Mouse (Mus musculus) limb, embryonic 14.5 days (tissue): Measurements from ENCODE around the gene Fgfr2. TPM values are rescaled to one million over a fixed set of nuclear protein-coding genes. Genes with fewer than 3 reads are reported as not detected.

Experiments
- ATAC-seq: fragments of 200-750 bp; cut with Nextera tagmentation; 2 replicates; pipeline ENCODE4 v1.8.0; 2017; ENCODE audit warnings: low read depth, moderate number of reproducible peaks, moderate TSS enrichment; ENCODE audit not compliant: low FRiP score
- DNase-seq: peaks from one replicate; pipeline ENCODE4 v3.0.0-alpha.2; 2015; ENCODE audit warnings: low spot score
- H3K27ac ChIP-seq: fragments of 300-500 bp; sonication (generic); replicated peaks from 2 replicates; pipeline ENCODE4 v1.5.1; 2014; ENCODE audit warnings: low read depth, mild to moderate bottlenecking, low read length, moderate library complexity, mixed read lengths
- H3K27me3 ChIP-seq: fragments of 300-500 bp; sonication (generic); 2 replicates; pipeline ENCODE4 v1.6.1; 2014; ENCODE audit warnings: low read length, mixed read lengths; ENCODE audit not compliant: control insufficient read depth, insufficient read depth
- H3K36me3 ChIP-seq: fragments of 300-500 bp; sonication (generic); 2 replicates; pipeline ENCODE4 v1.6.1; 2014; ENCODE audit warnings: mild to moderate bottlenecking, low read length, moderate library complexity, mixed read lengths; ENCODE audit not compliant: control insufficient read depth, insufficient read depth
- H3K4me1 ChIP-seq: fragments of 300-500 bp; sonication (generic); 2 replicates; pipeline ENCODE4 v1.6.1; 2014; ENCODE audit warnings: antibody characterized with exemption, low read length, mixed read lengths; ENCODE audit not compliant: control insufficient read depth, insufficient read depth
- H3K4me2 ChIP-seq: fragments of 300-500 bp; sonication (generic); replicated peaks from 2 replicates; pipeline ENCODE4 v1.6.1; 2014; ENCODE audit warnings: low read depth, mild to moderate bottlenecking, low read length, moderate library complexity; ENCODE audit not compliant: severe bottlenecking
- H3K4me3 ChIP-seq: fragments of 300-500 bp; sonication (generic); replicated peaks from 2 replicates; pipeline ENCODE4 v1.5.1; 2014; ENCODE audit warnings: low read length
- H3K9ac ChIP-seq: fragments of 300-500 bp; sonication (generic); 2 replicates; pipeline ENCODE4 v1.6.1; 2014; ENCODE audit warnings: mild to moderate bottlenecking, low read depth, low read length, moderate library complexity; ENCODE audit not compliant: severe bottlenecking
- H3K9me3 ChIP-seq: fragments of 300-500 bp; sonication (generic); 2 replicates; pipeline ENCODE4 v1.6.1; 2016; ENCODE audit warnings: low read length; ENCODE audit not compliant: control insufficient read depth
- POLR2A ChIP-seq: fragments of 200-500 bp; IDR thresholded peaks from 2 replicates; pipeline ENCODE4 v1.8.0; 2012; ENCODE audit warnings: inconsistent platforms, mild to moderate bottlenecking, moderate library complexity, borderline replicate concordance; ENCODE audit not compliant: insufficient read depth, insufficient read length; ENCODE audit errors: extremely low read depth
- WGBS: fragments of 180-500 bp; shearing (Covaris S2); extraction: QIAGEN DNeasy Blood & Tissue Kit; methylation state at CpG from one replicate; pipeline ENCODE4 v1.1.7; 2014; 5-methylcytosine and 5-hydroxymethylcytosine counted together
- polyA plus RNA-seq, 2 experiments: library from polyadenylated mRNA; depleted of rRNA in 1 of 2; stranded (reverse) in 1 of 2; unstranded in 1 of 2; fragments of >200 nt; fragmentation: Nextera tagmentation in 1 of 2; extraction: Ambion mirVana in 1 of 2; gene quantifications; 2 replicates each; pipeline versions ENCODE4 v1.2.1 to v1.2.3; 2012 to 2014

Gene Fgfr2
- polyA plus RNA-seq, 2 experiments = 131 to 133 TPM

DNA sequence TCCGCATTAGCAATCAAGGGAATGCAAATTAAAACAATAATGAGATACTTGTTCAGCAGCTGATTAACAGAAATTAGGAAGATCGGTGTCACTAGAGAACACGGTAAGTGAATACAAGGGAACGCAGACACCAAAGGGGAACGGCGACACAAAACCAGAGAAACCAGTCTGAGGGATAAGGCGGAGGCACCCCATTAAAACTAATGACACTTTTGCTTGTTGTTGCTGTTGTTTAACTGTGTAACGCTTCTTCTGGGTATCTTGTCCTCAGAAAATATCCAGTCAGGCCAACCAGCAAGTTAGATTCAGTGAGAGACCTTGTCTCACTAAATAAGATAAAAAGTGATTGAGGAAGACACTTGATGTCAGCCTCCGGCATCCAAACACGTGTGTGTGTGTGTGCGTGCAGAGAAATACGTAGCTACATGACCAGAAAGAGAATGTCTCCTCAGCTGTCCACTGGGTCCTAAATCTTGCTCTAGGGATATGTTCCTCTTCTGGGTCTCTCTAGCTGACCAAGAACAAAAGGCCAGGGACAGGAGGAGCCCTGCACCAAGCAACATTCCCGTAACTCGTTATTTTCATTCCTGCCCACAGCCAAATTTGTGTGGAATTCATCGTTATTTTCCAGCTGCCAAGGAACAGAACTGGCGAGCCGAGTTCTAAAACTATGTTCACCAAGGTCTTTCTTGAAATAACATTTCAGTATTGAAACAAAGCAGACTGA lies 2901.3 kb downstream of the Fgfr2 start:
- Histone ChIP-seq H3K4me1 (peaks cover 26% of the 10 kb centered on the region), H3K4me2 (no peak overlapping the region)

DNA sequence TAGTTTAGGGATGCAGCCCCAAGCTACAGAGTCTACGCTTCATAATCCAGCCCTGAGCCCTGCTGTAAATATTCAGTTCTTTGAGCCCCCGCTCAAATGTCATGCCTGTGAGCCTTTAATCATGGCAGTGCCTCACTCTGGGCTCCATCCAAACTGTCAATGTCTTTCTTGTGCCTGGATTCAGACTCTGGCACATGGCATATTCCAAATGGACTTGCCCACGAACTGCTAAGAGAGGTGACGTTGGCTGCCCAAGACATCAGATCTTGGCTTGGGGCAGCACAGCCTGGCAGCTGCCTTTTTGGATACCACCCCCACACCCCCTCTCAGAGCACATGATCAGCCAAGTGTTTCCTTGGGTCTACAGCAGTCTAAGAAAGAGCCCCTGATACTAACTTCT lies 2902.5 kb downstream of the Fgfr2 start:
- Histone ChIP-seq H3K36me3 (peaks cover 29% of the 10 kb centered on the region; the same call in 1 of the 2 replicates), H3K4me3 (no peak overlapping the region), H3K27me3 (no peaks in the 10 kb centered on the region), H3K27ac (0 out of 2 replicates have a peak overlapping the region, but pooled peaks have one; percentile 13), H3K4me1 (peaks cover 29% of the 10 kb centered on the region), H3K9me3 (no peaks in the 10 kb centered on the region), H3K9ac (no peak overlapping the region), H3K4me2 (no peak overlapping the region)
- DNase-seq (no peak), ATAC-seq (no peak)
- WGBS = 65% methylated on average over 4 of the region's 4 CpGs
- TF ChIP-seq POLR2A = no peak

More for the DNA sequence above, 2901.3 kb downstream of the Fgfr2 start:
- ATAC-seq (no peak), DNase-seq (no peak)
- H3K36me3 ChIP-seq = peaks cover 34% of the 10 kb centered on the region; the same call in 1 of the 2 replicates
- H3K9me3 ChIP-seq = no peaks in the 10 kb centered on the region
- no peaks in the 10 kb centered on the region for H3K27me3 ChIP-seq
- no peak for TF ChIP-seq POLR2A
- no peak overlapping the region for H3K4me3 ChIP-seq
- no peak overlapping the region for H3K9ac ChIP-seq
- H3K27ac ChIP-seq = no peak overlapping the region
- 62% methylated on average over 17 of the region's 17 CpGs for WGBS

DNA sequence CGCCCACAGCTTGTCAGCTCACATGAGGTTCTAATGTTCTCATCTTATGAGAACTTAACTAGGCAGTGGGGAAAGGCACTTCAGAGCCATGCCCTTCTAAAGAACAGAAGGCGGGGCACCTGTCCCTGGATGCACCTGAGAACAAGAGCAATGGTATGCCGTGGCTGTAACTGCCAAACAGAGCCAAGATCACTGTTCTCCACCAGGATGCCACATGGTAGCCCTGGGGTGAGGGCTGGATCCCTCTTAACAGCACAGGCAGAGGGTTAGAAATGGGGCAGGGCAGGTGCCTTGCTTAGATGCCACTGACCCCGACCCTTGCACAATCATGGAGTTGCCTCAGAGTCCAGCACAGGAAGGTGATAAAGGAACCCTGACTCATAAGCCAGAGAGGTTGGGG lies 2903.3 kb downstream of the Fgfr2 start:
- TF ChIP-seq POLR2A = no peak
- whole genome bisulfite sequencing = 82% methylated on average over 4 of the region's 4 CpGs
- no peak for ATAC-seq
- no peak overlapping the region for H3K27ac ChIP-seq
- H3K9me3 ChIP-seq = no peaks in the 10 kb centered on the region
- no peak overlapping the region for H3K4me2 ChIP-seq
- H3K36me3 ChIP-seq = peaks cover 30% of the 10 kb centered on the region; the same call in 1 of the 2 replicates
- H3K9ac ChIP-seq = no peak overlapping the region
- H3K4me3 ChIP-seq = no peak overlapping the region
- no peak for DNase-seq
- peaks cover 30% of the 10 kb centered on the region for H3K4me1 ChIP-seq
- H3K27me3 ChIP-seq = no peaks in the 10 kb centered on the region

DNA sequence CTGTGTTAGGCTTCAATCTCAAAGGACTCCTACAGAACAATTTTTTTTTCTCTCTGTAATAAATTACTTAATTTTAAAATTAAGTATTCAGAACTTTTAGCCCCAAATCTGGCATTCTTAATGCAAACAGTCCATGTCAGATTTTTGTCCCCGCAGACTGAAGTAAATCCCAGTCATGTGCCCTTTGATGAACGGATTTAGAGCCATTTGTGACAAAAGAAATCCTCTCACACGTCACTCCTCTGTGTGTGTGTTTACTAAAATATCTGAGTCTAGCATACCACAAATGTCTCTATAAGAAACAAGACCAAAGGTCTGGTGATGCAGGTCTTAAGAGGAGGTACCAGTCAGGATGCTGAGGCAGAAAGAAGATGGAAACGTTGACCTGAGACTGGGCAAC lies 2906.9 kb downstream of the Fgfr2 start:
- 43% methylated on average over 4 of the region's 4 CpGs for WGBS
- DNase-seq = no peak
- Histone ChIP-seq H3K4me1 (peaks cover 22% of the 10 kb centered on the region), H3K4me2 (no peak overlapping the region), H3K9ac (no peak overlapping the region), H3K27me3 (no peaks in the 10 kb centered on the region), H3K4me3 (no peak overlapping the region), H3K9me3 (no peaks in the 10 kb centered on the region), H3K36me3 (peaks cover 45% of the 10 kb centered on the region), H3K27ac (0 out of 2 replicates have a peak overlapping the region, but pooled peaks have one; percentile 63)
- no peak for TF ChIP-seq POLR2A
- no peak for ATAC-seq

DNA sequence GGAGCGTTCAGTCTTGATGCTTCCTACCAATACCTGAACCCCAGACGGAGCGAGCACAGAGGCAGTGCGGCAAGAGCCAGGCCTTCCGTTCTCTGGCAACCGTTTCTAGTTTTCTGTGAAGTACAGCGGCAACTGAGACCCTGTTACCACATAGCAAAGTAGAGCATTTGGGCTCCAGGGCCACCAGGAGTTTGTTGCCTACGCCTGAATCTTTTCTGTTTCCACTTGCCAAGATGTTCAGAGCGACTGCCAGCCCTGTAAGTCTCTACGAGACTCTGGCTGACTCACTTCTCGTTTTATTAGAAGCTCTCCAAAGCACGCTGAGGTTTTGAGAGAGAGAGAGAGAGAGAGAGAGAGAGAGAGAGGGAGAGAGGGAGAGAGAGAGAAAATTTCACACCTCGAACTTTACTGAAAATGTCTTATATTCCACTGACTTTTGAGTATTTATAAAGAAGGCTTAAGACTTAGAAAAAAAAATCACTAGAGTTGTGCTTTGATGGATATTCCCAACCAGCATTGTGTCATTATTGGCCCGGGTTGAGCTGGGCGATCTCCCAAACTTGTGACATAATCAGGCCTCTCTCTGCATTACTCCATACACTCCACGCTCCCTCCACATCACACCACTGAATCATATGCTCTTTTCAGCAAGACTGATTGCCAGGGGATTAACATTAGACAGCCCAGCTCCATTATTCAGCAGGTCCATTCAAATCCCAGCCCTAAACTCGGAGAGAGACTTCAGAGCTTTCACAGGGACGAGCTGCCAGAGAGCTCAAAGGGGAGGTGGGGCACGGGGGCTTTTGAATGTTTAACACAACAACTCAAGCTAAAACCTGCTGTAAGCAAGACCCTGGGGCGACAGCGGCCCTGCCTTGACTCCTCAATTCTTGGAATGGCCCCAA lies 2907.6 kb downstream of the Fgfr2 start:
- peaks cover 47% of the 10 kb centered on the region for H3K36me3 ChIP-seq
- H3K9me3 ChIP-seq = no peaks in the 10 kb centered on the region
- H3K9ac ChIP-seq = peak overlapping the region; percentile 21; the same call in 1 of the 2 replicates
- ATAC-seq (peak; percentile 85), DNase-seq (peak; percentile 89)
- H3K27ac ChIP-seq = peak overlapping the region; percentile 63
- 35% methylated on average over 21 of the region's 21 CpGs for WGBS
- 0 out of 2 replicates have a peak overlapping the region, but pooled peaks have one; percentile 3 for H3K4me2 ChIP-seq
- no peaks in the 10 kb centered on the region for H3K27me3 ChIP-seq
- H3K4me3 ChIP-seq = no peak overlapping the region
- TF ChIP-seq POLR2A = no peak
- peaks cover 20% of the 10 kb centered on the region for H3K4me1 ChIP-seq
